Mouse (Mus musculus) frontal cortex, postnatal 14 days (tissue): ENCODE data around the gene Calm1.
A peak's percentile ranks its signal among the peaks of the same experiment; 100 is the strongest.
"Not testable (repeated sequence)": the region's sequence is repeated elsewhere in the genome, so short reads cannot be mapped to it uniquely, and the experiment has no call there.

Experiments
- DNase-seq, 2 experiments: peaks; one replicate each; pipeline ENCODE4 v3.0.0; 2022; ENCODE audit warnings: low spot score in 2 of 2

Gene Calm1

GRCm38 (mm10) chr12:100198967-100199660, at the start of gene Calm1:
Gene Calm1 (plus strand): TSS chr12:100199435.
- peak; percentile 87 to 92 for DNase-seq

GRCm38 (mm10) chr12:100152466-100152865, 46.8 kb upstream of the Calm1 start:
- DNase-seq: no peak

- peak; percentile 86 for DNase-seq
Observed at GRCm38 (mm10) chr12:100159261-100159975, 39.8 kb upstream of the Calm1 start, which contains the start of gene Nrde2. Gene Nrde2 (minus strand): TSS chr12:100159653.

- no peak for DNase-seq
Observed at GRCm38 (mm10) chr12:100164991-100165500, 34.2 kb upstream of the Calm1 start.

GRCm38 (mm10) chr12:100166177-100166576, 33.1 kb upstream of the Calm1 start:
- DNase-seq: peak; percentile 53 to 56

- peak in 1 of 2 experiments; percentile 27 for DNase-seq
Observed at GRCm38 (mm10) chr12:100166939-100167338, 32.3 kb upstream of the Calm1 start.

- DNase-seq: no peak
Observed at GRCm38 (mm10) chr12:100167502-100167901, 31.7 kb upstream of the Calm1 start.

- DNase-seq: no peak
Observed at GRCm38 (mm10) chr12:100167931-100168871, 31.0 kb upstream of the Calm1 start.

- DNase-seq: no peak
Observed at GRCm38 (mm10) chr12:100172481-100172880, 26.8 kb upstream of the Calm1 start.

GRCm38 (mm10) chr12:100176469-100177056, 22.7 kb upstream of the Calm1 start:
- DNase-seq: no peak

GRCm38 (mm10) chr12:100178898-100179440, 20.3 kb upstream of the Calm1 start:
- no peak for DNase-seq

GRCm38 (mm10) chr12:100180802-100181201, 18.4 kb upstream of the Calm1 start:
- DNase-seq: no peak

- no peak for DNase-seq
Observed at GRCm38 (mm10) chr12:100182676-100183075, 16.6 kb upstream of the Calm1 start.

GRCm38 (mm10) chr12:100183970-100184369, 15.3 kb upstream of the Calm1 start:
- DNase-seq: no peak

GRCm38 (mm10) chr12:100184976-100185375, 14.3 kb upstream of the Calm1 start:
- DNase-seq: not testable (repeated sequence)

GRCm38 (mm10) chr12:100185897-100186296, 13.3 kb upstream of the Calm1 start:
- no peak for DNase-seq

GRCm38 (mm10) chr12:100186376-100186775, 12.9 kb upstream of the Calm1 start:
- no peak for DNase-seq

- peak; percentile 99 to 100 for DNase-seq
Observed at GRCm38 (mm10) chr12:100187013-100187755, 12.1 kb upstream of the Calm1 start.

GRCm38 (mm10) chr12:100187756-100188430, 11.3 kb upstream of the Calm1 start:
- no peak for DNase-seq

- no peak for DNase-seq
Observed at GRCm38 (mm10) chr12:100190802-100191201, 8.4 kb upstream of the Calm1 start.
